Mouse (Mus musculus) adrenal gland, adult 2 months (tissue): ENCODE data around the gene Mark4. TPM values are rescaled to one million over a fixed set of nuclear protein-coding genes. Genes with fewer than 3 reads are reported as not detected.

ENCODE experiments used
- DNase-seq: peaks from one replicate; pipeline ENCODE4 v3.0.0; 2021
- polyA plus RNA-seq: library from polyadenylated mRNA; depleted of rRNA; stranded (reverse); fragments of >200 nt; gene quantifications from 2 replicates; pipeline ENCODE4 v1.2.3, GENCODE M21; 2012
- total RNA-seq, 2 experiments: library from RNA; stranded (reverse); gene quantifications; 2 replicates each; pipeline ENCODE4 v1.2.3; 2021

Gene Mark4
- total and polyA plus RNA-seq, 3 experiments, result 40.5 to 71.6 (median 56.8) TPM

GRCm38 (mm10) chr7:19470308-19470707 lies 11.7 kb upstream of the Mark4 start:
- DNase-seq, result no peak

GRCm38 (mm10) chr7:19469404-19469803 lies 10.8 kb upstream of the Mark4 start:
- no peak for DNase-seq

GRCm38 (mm10) chr7:19468279-19468678 lies 9.7 kb upstream of the Mark4 start:
- no peak for DNase-seq

- peak; percentile 46 for DNase-seq
Observed at GRCm38 (mm10) chr7:19467638-19468037, 9.0 kb upstream of the Mark4 start.

- DNase-seq, result peak; percentile 41
Observed at GRCm38 (mm10) chr7:19466602-19467145, 8.1 kb upstream of the Mark4 start.

- DNase-seq, result no peak
Observed at GRCm38 (mm10) chr7:19464367-19465307, 6.0 kb upstream of the Mark4 start.

- peak; percentile 56 for DNase-seq
Observed at GRCm38 (mm10) chr7:19462884-19463381, 4.3 kb upstream of the Mark4 start, which contains the start of gene Exoc3l2. Exoc3l2 (plus strand) TSS chr7:19463331.

GRCm38 (mm10) chr7:19462443-19462842 lies 3.8 kb upstream of the Mark4 start:
- no peak for DNase-seq

- DNase-seq, result peak; percentile 76
Observed at GRCm38 (mm10) chr7:19461488-19461887, 2.9 kb upstream of the Mark4 start.

- DNase-seq, result no peak
Observed at GRCm38 (mm10) chr7:19460500-19460899, 1.9 kb upstream of the Mark4 start.

- DNase-seq, result no peak
Observed at GRCm38 (mm10) chr7:19459144-19459870, 686 bp upstream of the Mark4 start.

GRCm38 (mm10) chr7:19458072-19458486 lies 542 bp downstream of the Mark4 start:
- DNase-seq, result peak; percentile 69

- DNase-seq, result no peak
Observed at GRCm38 (mm10) chr7:19457414-19458071, 1.1 kb downstream of the Mark4 start.

- peak; percentile 43 for DNase-seq
Observed at GRCm38 (mm10) chr7:19456628-19457027, 2.0 kb downstream of the Mark4 start.

GRCm38 (mm10) chr7:19455819-19456495 lies 2.7 kb downstream of the Mark4 start:
- peak; percentile 54 for DNase-seq

GRCm38 (mm10) chr7:19455186-19455585 lies 3.4 kb downstream of the Mark4 start:
- DNase-seq, result no peak

- DNase-seq, result no peak
Observed at GRCm38 (mm10) chr7:19449165-19449564, 9.5 kb downstream of the Mark4 start.

- no peak for DNase-seq
Observed at GRCm38 (mm10) chr7:19447689-19448088, 10.9 kb downstream of the Mark4 start.

GRCm38 (mm10) chr7:19444801-19445200 lies 13.8 kb downstream of the Mark4 start:
- DNase-seq, result no peak

GRCm38 (mm10) chr7:19443344-19443743 lies 15.3 kb downstream of the Mark4 start:
- DNase-seq, result peak; percentile 84

GRCm38 (mm10) chr7:19441448-19442091 lies 17.1 kb downstream of the Mark4 start:
- DNase-seq, result no peak
